Mouse (Mus musculus) CD8-positive naive resting alpha-beta T cell, adult 2 months (primary cell): ENCODE results near the gene Gm17079.
"Not testable (repeated sequence)": the region's sequence is repeated elsewhere in the genome, so short reads cannot be mapped to it uniquely, and the experiment has no call there.

Experiments
- DNase-seq, 2 experiments: peaks; one replicate each; pipeline ENCODE4 v3.0.0; 2022; ENCODE audit warnings: low read depth in 2 of 2, low spot score in 2 of 2

Gene Gm17079

GRCm38 (mm10) chr14:51695368-51695767 lies at the start of gene Gm17079:
Gene Gm17079 (minus strand): TSS chr14:51695468.
- DNase-seq = not testable (repeated sequence)

- no peak for DNase-seq
These were observed 45.3 kb upstream of the Gm17079 start for GRCm38 (mm10) chr14:51740347-51741170.

DNA sequence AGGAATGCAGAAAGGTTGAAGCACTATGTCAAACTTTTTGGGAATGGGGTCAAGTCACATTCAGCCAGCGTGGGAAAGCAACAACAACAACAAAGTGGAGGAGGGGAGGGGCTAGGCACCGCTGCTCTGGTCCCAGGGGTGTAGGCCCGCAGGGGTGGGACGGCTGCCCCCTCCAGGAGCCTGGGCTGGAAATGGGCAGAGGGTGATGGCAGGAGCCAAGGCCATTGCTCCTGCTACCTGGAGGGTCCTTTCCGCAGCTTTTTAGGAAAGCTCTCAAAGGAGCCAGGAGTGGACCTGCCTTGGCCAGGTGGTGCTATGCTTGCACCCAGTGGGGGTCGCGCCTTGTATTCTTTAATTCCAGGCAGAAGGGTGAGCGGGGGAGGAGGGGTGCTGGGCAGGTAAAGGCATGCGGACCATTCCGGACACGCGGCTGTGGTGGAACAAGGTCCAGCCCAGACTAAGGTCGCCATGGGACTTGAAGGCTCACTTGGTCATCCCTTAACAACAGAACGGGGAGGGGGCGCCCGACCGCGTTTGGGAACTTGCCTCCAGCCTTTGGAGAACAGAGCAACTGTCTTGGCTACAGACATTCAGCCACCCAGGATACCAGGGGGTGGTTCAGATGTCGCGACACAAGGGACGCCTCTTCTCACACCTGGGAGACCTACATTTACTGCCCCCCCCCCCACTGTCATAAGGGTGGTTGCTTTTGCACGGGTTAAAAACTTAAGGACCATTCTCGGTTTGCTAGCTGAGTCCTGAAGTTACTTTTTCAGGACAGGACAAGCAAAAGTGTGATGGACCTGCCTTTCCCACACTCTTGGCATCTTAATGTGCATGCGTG lies 44.1 kb upstream of the Gm17079 start:
- DNase-seq = no peak

DNA sequence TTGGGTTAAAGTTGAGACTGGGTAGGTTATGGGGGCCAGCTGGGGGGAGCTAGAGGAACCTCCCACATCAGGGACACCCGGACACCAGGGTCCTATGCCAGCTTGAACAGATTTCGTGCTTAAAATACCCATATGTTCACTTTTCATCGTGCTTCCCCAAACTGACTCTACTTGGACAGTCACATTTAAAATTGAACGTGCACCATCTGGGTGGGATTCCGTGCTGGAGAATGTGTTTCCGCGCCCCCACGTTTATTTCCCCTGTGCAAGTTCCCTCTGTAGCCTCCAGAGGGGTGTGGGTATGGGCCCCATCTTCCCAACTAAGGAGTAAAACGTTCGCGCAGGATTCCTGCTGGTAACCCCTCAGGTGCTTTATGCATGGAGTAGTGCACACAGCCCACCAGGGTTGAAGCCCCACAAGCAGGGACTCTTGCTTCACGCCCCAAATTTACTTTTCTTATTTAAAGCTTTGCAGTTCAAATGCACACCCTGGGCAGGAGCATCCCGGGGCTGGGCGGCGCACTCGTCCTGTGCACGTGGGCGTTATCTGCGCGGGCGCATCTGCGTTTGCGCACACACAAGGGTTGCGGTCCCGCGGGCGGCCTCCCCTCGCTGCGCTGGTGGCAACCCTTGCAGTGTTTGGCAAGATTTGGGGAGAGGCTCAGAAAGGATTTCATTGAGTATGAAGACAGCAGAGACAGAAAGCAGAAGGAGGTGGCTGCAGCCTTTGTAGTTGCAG lies 43.3 kb upstream of the Gm17079 start:
- DNase-seq = no peak

DNA sequence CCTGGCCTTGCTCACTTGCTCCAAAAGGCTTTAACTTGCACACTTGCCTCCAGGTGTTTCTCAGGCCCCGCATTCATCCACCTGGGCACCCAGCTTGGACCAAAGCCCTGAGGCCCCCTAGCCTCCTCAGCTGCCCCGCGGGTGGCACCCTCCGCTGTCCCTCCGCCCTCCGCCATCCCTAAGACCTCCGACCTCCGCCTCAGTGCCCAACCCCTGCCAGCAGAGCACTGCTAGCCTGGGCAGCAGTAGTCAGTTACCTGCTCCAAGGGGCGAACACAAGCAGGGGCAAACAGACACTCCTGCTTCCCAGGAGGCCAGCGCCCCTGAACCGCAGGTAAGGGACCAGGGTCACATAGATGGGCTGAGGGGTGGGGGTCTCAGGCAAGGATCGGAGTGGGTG lies 42.7 kb upstream of the Gm17079 start:
- DNase-seq = no peak

DNA sequence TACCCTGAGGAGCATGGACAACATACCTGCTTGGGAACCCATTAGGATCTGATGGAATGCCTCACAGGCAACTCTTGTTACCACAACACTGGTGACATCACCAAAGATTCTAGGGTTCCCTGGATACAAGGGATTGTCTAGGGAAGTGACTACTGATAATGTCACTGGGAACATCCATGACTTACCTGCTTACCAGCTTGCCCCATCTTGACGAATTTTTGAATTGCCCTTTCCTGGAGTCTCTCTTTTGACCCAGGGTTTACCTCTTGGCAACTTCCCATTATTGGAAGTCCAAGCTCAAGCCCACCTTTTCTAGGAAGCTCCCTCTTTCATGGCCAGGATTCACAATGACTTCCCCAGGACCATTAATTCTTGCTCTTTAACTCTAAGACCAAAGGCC lies 21.8 kb upstream of the Gm17079 start, which contains the start of gene Gm5800:
Gm5800 (minus strand) TSS at position 101 of the 400 bp plus-strand sequence.
- no peak for DNase-seq

GRCm38 (mm10) chr14:51677269-51677668 lies 18.0 kb downstream of the Gm17079 start:
- DNase-seq = no peak
